Mouse (Mus musculus): ENCODE data around the gene Rasgef1b. TPM values are rescaled to one million over a fixed set of nuclear protein-coding genes. Genes with fewer than 3 reads are reported as not detected.

The Rasgef1b gene
- polyA plus RNA-seq, 1 experiment, result 63.5 TPM

DNA sequence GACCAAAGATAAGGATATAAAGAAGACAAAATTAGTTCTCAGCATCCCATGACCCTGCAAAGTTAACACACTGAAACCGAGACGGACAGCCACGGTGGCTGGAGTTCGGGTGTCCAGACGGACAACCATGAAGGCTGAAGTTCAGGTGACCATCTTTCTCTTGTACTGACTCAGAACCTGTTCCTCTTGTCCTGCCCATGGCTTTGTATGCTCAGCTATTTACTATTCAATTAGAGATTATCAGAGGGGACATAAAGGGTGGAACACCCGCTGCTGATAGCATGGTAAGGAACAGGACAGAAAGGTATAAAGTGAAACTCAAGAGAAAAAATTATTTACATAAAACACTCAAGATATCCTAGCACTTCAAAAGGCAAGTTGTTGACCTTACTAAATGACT, 390.0 kb downstream of the Rasgef1b start:
- TF ChIP-seq POLR2A (IDR thresholded peaks at IDR 0.05; ENCODE audit: extremely low read depth, insufficient read depth, low read length) (no peak), CTCF (IDR thresholded peaks at IDR 0.05; ENCODE audit: extremely low read depth, insufficient read depth, low read length) (no peak)
- no peak overlapping the region for H3K4me3 ChIP-seq (ENCODE audit: insufficient read depth, low read length)
- no peak overlapping the region for H3K27ac ChIP-seq (ENCODE audit: insufficient read depth, low read length)
- no peaks in the 10 kb centered on the region; the same call in 1 of the 2 replicates for H3K4me1 ChIP-seq (ENCODE audit: control insufficient read depth, insufficient read depth, low read length)

DNA sequence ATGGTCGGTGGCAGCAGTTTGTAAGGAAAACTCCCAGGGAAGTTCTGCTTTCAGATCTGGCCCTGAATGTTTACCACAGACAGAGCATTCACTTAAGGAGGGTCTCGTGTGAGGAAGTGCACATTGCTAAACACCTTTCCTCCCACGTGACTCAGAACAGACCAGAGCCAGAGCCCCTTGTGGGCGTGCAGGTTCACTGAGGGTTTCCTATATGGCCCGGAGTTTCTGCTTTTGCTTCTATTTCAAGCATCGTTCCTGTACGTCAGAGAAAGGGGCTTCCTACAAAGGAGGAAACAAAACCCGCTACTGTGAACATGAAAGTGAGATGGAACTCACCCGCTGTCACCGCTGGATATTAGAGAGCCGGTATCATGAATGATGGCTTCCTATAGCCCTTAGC, 392.4 kb downstream of the Rasgef1b start:
- Histone ChIP-seq H3K4me3 (ENCODE audit: insufficient read depth, low read length) (no peak overlapping the region), H3K4me1 (ENCODE audit: control insufficient read depth, insufficient read depth, low read length) (no peaks in the 10 kb centered on the region; the same call in 1 of the 2 replicates), H3K27ac (ENCODE audit: insufficient read depth, low read length) (no peak overlapping the region)
- TF ChIP-seq CTCF (IDR thresholded peaks at IDR 0.05; ENCODE audit: extremely low read depth, insufficient read depth, low read length) (no peak), POLR2A (IDR thresholded peaks at IDR 0.05; ENCODE audit: extremely low read depth, insufficient read depth, low read length) (no peak)

DNA sequence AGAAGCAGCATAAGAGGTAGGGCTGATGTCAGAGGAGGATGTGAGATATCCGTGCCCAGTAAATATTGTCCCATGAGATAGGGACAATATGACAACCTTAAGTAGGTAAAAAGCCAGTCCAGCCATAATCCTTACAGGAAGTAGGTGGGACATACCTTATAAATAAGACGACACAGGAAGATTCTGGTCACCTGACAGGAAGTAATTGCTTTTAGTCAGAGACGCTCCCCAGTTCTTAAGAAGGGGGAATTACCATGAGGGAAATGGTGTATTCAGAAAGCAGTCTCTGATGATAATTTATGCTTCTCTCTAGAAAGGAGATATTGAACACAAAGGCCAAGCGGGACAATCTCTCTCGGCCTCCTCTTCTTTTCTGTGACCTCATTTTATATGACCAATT, 394.8 kb downstream of the Rasgef1b start:
- no peak overlapping the region for H3K27ac ChIP-seq (ENCODE audit: insufficient read depth, low read length)
- H3K4me1 ChIP-seq (ENCODE audit: control insufficient read depth, insufficient read depth, low read length), result no peaks in the 10 kb centered on the region
- TF ChIP-seq CTCF (IDR thresholded peaks at IDR 0.05; ENCODE audit: extremely low read depth, insufficient read depth, low read length) (no peak), POLR2A (IDR thresholded peaks at IDR 0.05; ENCODE audit: extremely low read depth, insufficient read depth, low read length) (no peak)
- H3K4me3 ChIP-seq (ENCODE audit: insufficient read depth, low read length), result no peak overlapping the region

DNA sequence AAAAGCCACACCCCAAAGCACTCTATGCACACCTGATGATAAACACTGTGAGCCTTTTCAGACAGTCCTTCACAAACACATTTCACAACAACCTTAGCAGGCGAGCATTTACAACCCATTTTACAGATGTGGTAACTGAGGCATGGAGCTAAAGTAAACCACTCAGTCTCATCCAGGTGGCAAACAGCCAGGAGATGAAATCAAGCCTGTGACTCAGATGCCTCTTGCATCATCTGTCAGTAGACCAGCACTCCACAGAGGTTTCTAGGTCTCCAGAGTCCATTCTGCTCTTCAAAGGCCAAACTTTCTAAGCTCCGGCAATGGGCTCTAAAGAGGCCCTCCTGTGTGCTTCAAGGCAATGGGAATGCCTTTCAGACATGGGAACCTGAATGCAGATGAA, 396.8 kb downstream of the Rasgef1b start:
- Histone ChIP-seq H3K27ac (ENCODE audit: insufficient read depth, low read length) (no peak overlapping the region), H3K4me3 (ENCODE audit: insufficient read depth, low read length) (no peak overlapping the region), H3K4me1 (ENCODE audit: control insufficient read depth, insufficient read depth, low read length) (no peaks in the 10 kb centered on the region)
- TF ChIP-seq POLR2A (IDR thresholded peaks at IDR 0.05; ENCODE audit: extremely low read depth, insufficient read depth, low read length), result no peak
- no peak for TF ChIP-seq CTCF (IDR thresholded peaks at IDR 0.05; ENCODE audit: extremely low read depth, insufficient read depth, low read length)

DNA sequence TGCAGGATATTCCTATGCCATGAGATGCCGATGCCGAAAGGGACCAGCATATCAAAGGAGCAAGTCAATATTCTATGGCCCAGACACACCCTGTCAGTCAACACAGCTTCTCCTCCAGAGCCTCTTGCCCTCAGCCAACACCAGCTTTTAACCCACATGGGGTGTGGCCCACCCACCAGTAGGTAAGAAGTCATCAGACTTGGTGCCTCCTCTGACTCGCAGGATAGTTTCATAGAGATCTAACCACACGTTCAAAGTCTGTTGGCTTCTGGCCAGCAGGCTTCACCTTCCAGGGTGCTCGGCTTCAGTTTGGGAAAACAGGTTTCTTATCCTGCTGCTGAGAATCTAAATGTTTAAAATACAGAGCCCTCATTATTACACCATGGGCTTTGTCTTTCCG, 399.8 kb downstream of the Rasgef1b start:
- no peak overlapping the region for H3K4me3 ChIP-seq (ENCODE audit: insufficient read depth, low read length)
- no peak overlapping the region for H3K27ac ChIP-seq (ENCODE audit: insufficient read depth, low read length)
- no peaks in the 10 kb centered on the region for H3K4me1 ChIP-seq (ENCODE audit: control insufficient read depth, insufficient read depth, low read length)
- TF ChIP-seq POLR2A (IDR thresholded peaks at IDR 0.05; ENCODE audit: extremely low read depth, insufficient read depth, low read length) (no peak), CTCF (IDR thresholded peaks at IDR 0.05; ENCODE audit: extremely low read depth, insufficient read depth, low read length) (no peak)

DNA sequence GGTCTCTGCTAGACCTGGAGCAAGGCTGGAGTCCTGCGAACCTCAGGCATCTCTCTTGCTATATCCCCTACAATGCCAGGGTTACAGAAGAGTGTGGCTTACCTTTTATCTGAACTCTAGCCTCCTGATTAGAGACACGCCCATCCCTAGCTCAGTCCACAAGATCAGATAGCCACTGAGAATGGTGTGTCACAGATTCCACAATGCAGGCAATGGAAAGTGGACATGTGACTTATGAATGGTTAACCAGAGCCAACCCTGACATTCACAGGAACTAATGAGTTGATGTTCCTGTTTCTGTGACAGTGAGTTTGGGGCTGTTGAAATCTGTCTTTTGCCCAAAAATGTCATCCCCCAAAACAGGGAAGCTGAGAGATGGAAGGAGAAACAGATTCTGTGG, 401.8 kb downstream of the Rasgef1b start:
- Histone ChIP-seq H3K4me3 (ENCODE audit: insufficient read depth, low read length) (no peak overlapping the region), H3K27ac (ENCODE audit: insufficient read depth, low read length) (no peak overlapping the region)
- no peak for TF ChIP-seq POLR2A (IDR thresholded peaks at IDR 0.05; ENCODE audit: extremely low read depth, insufficient read depth, low read length)
- no peak for TF ChIP-seq CTCF (IDR thresholded peaks at IDR 0.05; ENCODE audit: extremely low read depth, insufficient read depth, low read length)

DNA sequence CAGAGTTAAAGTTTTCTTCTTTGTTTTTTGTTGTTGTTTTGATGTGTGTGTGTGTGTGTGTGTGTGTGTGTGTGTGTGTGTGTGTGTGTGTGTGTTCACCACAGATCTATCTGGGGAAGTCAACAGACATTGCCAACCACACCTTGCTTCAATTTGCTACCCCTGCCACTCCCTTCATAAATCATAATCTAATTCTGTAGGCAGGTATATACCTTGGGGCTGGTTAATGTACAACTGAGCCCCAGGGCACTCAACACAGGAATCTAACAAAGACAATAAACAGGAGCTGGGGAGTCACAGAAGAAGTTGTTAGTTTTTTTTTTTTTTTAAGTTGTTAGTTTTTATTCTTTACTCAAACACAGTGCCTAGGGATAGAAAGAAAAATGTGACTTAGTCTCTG, 403.6 kb downstream of the Rasgef1b start:
- H3K4me1 ChIP-seq (ENCODE audit: control insufficient read depth, insufficient read depth, low read length), result no peaks in the 10 kb centered on the region
- H3K4me3 ChIP-seq (ENCODE audit: insufficient read depth, low read length), result no peak overlapping the region
- TF ChIP-seq POLR2A (IDR thresholded peaks at IDR 0.05; ENCODE audit: extremely low read depth, insufficient read depth, low read length) (no peak), CTCF (IDR thresholded peaks at IDR 0.05; ENCODE audit: extremely low read depth, insufficient read depth, low read length) (no peak)
- H3K27ac ChIP-seq (ENCODE audit: insufficient read depth, low read length), result no peak overlapping the region

More for the DNA sequence above, 401.8 kb downstream of the Rasgef1b start:
- H3K4me1 ChIP-seq (ENCODE audit: control insufficient read depth, insufficient read depth, low read length), result no peaks in the 10 kb centered on the region

DNA sequence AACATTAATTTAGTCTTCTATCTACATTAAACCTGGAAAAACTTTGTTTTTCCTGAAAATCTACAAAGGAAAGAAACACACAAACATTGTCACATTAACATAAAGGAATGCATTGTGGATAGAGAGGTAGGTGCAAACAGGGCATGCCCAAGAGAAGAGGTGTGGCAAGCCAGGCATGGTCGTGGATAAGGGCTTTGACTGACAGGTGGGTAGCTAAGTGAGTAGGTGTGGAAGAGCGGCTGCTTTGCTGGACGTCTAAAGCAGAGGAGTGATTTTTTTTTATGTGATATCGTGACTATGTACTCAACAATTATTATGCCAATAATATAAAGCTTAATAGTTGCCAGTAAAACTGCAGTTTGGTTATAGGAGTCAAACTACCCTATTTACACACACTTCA, 408.1 kb downstream of the Rasgef1b start:
- no peak overlapping the region for H3K4me3 ChIP-seq (ENCODE audit: insufficient read depth, low read length)
- H3K4me1 ChIP-seq (ENCODE audit: control insufficient read depth, insufficient read depth, low read length), result no peaks in the 10 kb centered on the region
- TF ChIP-seq CTCF (IDR thresholded peaks at IDR 0.05; ENCODE audit: extremely low read depth, insufficient read depth, low read length) (no peak), POLR2A (IDR thresholded peaks at IDR 0.05; ENCODE audit: extremely low read depth, insufficient read depth, low read length) (no peak)
- no peak overlapping the region for H3K27ac ChIP-seq (ENCODE audit: insufficient read depth, low read length)

DNA sequence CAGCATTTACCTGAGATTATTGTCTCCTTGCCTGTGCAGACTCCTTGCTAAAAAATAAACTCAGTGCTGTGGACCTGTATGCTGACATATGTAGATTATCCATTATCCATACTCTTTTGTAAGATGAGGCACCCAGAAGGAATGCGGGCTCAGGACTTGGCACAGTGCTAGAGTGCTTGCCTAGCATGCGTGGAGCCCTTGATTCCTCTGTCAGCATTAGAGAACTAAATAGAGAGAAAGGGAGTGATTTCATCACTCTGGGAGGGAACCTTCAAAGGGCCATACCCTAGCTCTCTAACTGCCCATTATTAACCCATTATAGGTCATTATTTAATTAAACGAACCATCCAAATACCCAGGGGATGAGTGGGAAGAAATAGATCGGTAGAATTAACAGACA, 430.9 kb downstream of the Rasgef1b start:
- Histone ChIP-seq H3K4me1 (ENCODE audit: control insufficient read depth, insufficient read depth, low read length) (no peaks in the 10 kb centered on the region; the same call in 1 of the 2 replicates), H3K4me3 (ENCODE audit: insufficient read depth, low read length) (no peak overlapping the region), H3K27ac (ENCODE audit: insufficient read depth, low read length) (no peak overlapping the region)
- TF ChIP-seq POLR2A (IDR thresholded peaks at IDR 0.05; ENCODE audit: extremely low read depth, insufficient read depth, low read length) (no peak), CTCF (IDR thresholded peaks at IDR 0.05; ENCODE audit: extremely low read depth, insufficient read depth, low read length) (no peak)

DNA sequence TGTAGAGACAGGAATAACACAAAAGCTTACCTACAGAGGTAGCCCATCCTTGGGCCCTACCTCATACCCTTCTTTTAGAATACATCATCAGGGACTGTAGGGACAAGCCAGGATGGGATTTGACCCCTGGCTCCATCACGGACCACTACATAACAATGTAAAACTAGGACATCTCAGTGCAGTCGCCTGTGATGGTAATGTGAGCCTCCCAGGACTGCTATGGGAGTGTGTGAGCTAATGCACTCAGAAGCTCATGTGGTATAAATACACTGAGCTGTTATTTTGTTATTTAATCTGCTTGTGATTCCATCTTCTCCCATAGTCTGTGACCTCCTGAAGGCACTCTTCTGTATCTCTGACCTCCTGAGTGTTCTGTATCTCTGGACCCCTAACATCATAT, 432.5 kb downstream of the Rasgef1b start:
- TF ChIP-seq POLR2A (IDR thresholded peaks at IDR 0.05; ENCODE audit: extremely low read depth, insufficient read depth, low read length), result no peak
- TF ChIP-seq CTCF (IDR thresholded peaks at IDR 0.05; ENCODE audit: extremely low read depth, insufficient read depth, low read length), result no peak
- H3K4me3 ChIP-seq (ENCODE audit: insufficient read depth, low read length), result no peak overlapping the region
- H3K4me1 ChIP-seq (ENCODE audit: control insufficient read depth, insufficient read depth, low read length), result no peaks in the 10 kb centered on the region; the same call in 1 of the 2 replicates
- no peak overlapping the region for H3K27ac ChIP-seq (ENCODE audit: insufficient read depth, low read length)

Data from cortical plate, adult 2 months (tissue).